Mouse (Mus musculus): ENCODE results near the gene Nom1.

The Nom1 gene

GRCm38 (mm10) chr5:29470851-29471394, 36.5 kb downstream of the Nom1 start:
- DNase-seq (ENCODE audit: low read depth) = no peak

DNA sequence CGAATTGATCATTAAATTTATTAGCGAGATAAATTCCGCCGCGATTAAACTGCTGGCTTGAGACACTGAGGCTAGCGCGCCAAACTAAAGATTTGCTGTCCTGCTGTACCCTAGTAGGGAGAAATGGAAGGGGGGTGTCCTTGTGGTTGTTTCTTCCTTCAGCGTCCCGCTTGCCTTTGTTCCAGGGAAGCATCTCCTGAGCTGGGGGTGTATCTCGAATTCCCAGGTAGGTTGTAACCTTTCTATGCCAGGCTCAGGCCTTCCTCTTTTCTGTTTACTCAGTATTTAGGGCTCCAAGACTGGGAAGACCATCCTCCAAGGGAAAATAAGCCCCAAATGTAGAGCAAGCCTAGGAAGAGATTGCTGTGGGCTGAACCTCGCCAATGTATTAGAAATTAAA, 36.9 kb downstream of the Nom1 start:
- no peak for DNase-seq (ENCODE audit: low read depth)

DNA sequence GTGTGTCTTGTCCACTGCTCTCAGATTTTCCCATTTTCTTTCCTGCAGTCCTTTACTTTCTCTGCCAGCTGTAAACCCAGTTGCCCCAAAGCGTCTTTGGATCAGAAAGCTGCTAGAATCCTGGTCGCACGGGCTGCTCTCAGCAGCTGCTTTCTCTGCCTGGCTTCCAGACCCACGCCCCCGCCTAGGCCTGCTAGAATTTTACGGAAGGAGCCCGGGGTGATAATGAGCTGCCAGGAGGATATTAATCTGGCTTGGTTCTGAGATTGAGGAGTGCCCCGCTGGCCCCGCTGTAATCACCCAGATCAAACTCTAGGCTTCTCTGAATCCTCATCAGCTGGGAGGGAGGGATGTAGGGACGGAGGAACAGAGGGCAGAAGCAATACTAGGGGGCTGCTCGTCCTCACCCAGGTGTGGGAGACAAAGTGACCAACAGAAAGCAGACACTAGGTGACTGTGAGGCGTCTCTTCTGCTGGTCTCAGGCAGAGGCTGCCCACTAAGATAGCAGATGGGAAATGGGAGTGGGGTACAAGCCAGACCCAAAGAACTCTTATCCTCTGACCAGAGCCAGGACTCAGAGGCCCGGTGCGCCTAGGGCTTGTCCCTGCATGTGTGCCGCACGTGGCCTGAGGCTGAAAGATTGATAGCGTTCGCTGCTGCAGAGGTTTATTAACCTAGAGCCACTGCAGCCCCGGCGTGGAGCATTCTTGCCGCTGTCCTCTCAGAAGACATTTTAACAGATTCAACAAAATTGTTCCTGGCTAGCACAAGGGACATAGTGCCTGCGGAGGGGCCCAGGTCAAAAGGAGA, 37.6 kb downstream of the Nom1 start:
- DNase-seq (ENCODE audit: low read depth) = no peak

- DNase-seq (ENCODE audit: low read depth) = no peak
Measured at GRCm38 (mm10) chr5:29473551-29474245, 39.2 kb downstream of the Nom1 start.

DNA sequence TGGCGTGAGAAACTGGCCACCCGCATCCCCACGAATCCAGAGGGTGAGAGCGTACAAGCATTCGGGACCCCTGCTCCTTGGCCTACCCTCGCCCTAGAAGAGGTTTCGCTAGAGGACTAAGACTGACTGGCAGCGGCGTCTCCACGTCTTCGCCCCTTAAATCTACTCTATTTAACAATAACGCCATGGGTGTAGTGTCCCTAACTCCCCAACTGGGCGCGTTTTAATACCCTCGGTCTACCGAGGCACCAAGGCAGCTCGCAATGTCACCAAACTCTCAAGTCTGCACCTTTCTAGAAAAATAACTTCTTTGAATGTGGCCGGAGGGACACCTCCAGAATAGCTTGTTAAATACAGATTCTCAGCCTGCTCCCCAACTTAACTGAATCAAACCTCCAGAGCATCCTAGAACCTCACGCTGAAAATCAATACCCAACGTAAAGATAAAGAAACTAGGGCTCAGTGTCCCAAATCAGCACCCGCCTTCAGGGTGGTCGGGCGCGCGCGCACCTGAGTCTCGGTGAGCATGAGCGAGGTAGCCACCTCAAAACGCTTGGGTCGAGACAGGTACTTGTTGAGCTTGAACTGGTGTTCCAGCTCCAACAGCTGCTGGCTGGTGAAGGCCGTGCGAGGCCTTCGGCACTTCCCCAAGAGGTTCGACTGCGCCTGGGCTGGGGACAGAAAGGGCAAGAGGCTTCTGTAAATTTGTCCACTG, 39.9 kb downstream of the Nom1 start:
- DNase-seq (ENCODE audit: low read depth) = no peak

- DNase-seq (ENCODE audit: low read depth) = no peak
Measured at GRCm38 (mm10) chr5:29475041-29475440, 40.6 kb downstream of the Nom1 start.

- no peak for DNase-seq (ENCODE audit: low read depth)
Measured at GRCm38 (mm10) chr5:29475556-29475955, 41.1 kb downstream of the Nom1 start.

GRCm38 (mm10) chr5:29476021-29476420, 41.6 kb downstream of the Nom1 start:
- DNase-seq (ENCODE audit: low read depth) = no peak

GRCm38 (mm10) chr5:29477474-29478207, 43.2 kb downstream of the Nom1 start:
- no peak for DNase-seq (ENCODE audit: low read depth)

- no peak for DNase-seq (ENCODE audit: low read depth)
Measured at GRCm38 (mm10) chr5:29478208-29479197, 44.0 kb downstream of the Nom1 start, which contains the start of gene Mnx1. Mnx1 (minus strand) TSS chr5:29478470.

GRCm38 (mm10) chr5:29479198-29479593, 44.7 kb downstream of the Nom1 start:
- DNase-seq (ENCODE audit: low read depth) = no peak

DNA sequence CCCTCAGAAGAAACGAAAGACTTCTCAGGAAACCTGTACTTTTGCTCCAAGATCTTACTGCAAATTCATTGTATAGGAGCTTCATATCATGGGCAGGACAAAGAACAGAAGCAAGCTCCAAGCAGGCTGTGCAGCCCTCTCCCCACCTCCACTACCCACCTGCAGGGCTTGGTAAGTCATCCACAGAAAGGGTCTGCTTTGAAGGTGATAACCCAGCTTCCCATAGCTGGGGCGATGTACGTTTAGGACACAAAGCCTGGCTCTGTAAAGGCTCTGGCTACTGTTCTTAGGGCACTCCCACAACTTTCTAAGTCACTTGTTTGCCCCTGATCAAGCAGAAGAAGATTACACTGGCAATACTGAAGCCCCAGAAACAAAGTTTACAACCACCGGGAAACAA, 49.3 kb downstream of the Nom1 start:
- no peak for DNase-seq (ENCODE audit: low read depth)

DNA sequence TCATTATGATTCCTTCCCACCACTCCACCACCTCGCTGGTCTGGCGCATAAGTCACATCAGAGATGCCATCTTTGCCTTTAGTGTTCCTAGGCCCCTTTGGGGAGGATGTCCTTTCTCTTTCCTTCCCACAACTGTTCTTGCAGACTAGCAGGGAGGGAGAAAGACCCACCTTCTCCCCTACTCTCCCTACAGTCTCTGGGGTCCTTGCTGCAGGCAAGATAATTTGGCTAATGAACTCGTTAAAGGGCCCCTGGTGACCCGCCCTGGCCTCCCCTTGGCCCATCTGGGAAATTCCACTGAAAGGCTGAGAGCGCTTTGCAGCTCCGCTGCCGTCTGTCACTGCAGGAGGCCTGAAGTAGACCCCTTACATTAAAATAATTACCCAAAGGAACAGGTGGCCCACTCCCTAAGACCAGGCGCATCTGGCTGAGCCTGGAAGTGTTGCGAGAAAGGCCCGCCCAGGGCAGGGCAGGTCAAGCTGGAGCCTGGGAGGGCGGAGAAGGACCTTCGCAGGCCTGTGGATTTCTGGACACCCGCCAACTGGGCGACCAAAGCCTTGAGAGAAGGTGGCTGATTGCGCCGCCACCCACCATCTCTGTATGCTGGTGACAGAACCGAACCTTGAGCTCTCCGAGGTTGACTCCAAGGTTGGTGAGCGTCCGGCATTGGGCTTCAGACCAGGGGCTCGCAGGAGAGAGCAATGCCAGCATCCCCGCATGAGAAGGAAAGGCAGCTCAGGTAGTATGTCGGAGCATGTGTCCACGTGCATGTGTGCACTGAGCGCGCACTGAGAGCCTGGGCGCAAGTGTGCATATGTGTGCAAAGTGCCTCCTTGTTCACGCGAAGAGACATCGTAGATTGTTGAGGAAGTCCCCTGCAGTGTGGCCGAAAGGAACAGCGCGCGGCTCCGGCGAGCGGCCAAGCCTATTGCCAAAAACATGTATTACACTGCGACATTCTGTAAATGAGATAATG, 50.8 kb downstream of the Nom1 start:
- DNase-seq (ENCODE audit: low read depth) = no peak

- DNase-seq (ENCODE audit: low read depth) = no peak
Measured at GRCm38 (mm10) chr5:29485941-29486320, 51.5 kb downstream of the Nom1 start.

DNA sequence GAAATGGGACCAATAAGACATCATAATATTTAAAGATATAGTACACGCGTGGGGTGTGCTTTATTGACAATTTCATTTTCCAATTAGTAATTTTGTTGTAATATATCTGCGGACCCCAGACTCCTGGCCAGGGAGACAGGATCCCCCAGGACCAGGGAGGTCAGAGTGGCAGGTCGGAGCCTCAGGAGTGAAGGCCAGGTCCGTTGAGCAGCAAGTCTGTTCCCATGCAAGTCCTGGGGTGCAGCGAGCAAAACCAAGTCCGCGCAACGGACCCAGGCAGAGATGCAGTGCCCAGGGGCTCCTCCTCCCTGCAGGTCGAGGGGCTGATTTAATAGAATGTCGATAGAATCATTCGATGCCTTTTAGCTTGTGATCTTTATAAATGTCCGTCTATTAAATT, 52.9 kb downstream of the Nom1 start:
- DNase-seq (ENCODE audit: low read depth) = no peak

DNA sequence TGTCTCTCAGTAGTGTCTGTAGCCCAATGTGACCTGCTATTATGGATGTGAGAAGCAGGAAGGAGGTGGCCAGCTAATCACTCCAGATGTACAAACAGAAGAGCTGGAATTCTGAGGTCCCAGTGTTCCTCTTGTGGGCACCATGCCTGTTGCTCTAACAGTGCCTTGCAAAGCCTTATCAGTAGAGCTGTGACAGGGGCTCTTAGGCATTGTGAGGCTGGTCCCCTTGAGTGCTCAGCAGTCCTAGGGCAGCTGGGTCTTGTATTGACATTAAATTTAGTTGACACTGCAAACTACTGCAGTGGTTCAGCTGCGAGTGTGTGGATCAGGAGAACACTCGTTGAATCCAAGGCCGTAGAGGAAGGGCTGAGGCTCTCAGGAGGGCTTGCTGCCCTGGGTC, 72.5 kb downstream of the Nom1 start:
- no peak for DNase-seq (ENCODE audit: low read depth)
